1 mouse cellular context compared by ENCODE assay signal in the genomic region with DNA sequence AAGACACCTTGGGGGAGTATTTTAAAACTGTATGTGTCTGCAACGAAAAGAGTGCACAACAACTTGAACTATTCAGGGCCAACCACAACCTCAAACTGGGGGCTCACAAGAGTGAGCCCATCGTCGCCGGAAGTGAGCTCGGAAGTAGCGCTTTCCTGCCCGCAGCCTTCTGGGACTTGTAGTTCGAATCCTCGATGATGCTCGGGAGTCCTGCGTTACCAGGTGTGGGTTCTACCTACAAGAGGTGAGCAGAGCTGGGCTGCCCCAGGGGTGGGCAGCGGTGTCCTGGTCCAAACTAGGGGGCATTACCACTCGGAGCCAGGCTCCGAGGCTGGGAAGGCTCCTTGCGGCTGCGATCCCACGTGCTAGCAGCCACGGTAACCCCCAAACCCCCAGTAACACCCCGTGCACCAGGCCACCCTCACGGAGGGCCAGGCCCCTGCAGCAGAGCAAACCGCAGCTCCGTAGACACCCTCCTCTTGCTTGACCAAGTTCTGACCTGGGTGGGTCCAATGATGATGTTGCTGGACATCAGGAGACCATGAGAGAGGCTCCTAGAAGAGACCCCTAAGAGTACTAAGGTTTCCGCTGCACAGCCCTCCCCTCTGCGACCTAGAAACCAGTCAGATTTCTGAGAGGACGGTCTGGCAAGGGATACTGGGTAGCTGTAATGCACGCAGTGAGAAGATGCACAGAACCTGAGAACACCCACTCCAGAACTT.
TF ChIP-seq lines count a peak whose summit lies in the region.

No protein-coding gene starts in this region.

TF ChIP-seq in C2C12, 6 proteins besides CTCF, POLR2A, EP300 and RAD21 (continued from another document):
- no peak for TF ChIP-seq FOSL1 (IDR thresholded peaks at IDR 0.05; ENCODE audit: insufficient read depth, low read length, poor library complexity, severe bottlenecking)
- no peak for TF ChIP-seq USF1 (IDR thresholded peaks at IDR 0.05; ENCODE audit: low read depth)
- no peak for TF ChIP-seq MYOD1 (IDR thresholded peaks at IDR 0.05; ENCODE audit: control insufficient read depth, insufficient read length, low read depth)
